In the genomic region with DNA sequence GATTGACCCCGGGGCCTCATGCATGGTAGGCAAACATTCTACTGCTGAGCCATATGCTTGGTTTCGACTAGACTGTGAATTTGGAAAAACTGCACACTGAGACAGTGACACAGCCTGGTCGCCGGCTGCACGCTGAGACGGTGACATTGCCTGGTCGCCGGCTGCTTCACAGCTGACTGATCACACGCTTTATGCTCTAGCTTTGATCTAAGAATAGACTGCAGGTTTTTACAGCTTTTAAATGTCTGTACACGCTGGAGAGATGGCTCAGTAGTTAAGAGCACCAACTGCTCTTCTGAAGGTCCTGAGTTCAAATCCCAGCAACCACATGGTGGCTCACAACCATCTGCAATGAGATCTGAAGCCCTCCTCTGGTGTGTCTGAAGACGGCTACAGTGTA, we compare ENCODE assay signal across 36 mouse cellular contexts. TPM values are rescaled to one million over a fixed set of nuclear protein-coding genes. Genes with fewer than 3 reads are reported as not detected.
DNase-seq lines count a peak whose midpoint lies in the region; ATAC-seq lines count a peak whose summit lies in the region.
"Had no signal": no experiment of that assay in that cellular context is flagged by ENCODE, and none has a peak within 500 bp of the region (broad histone marks: within the 10 kb centered on the region; RNA-seq: fewer than 3 reads in every experiment).

No protein-coding gene starts in this region.

- 71% methylated on average over 11 of the region's 11 CpGs for whole genome bisulfite sequencing in forebrain, embryonic 14.5 days
- WGBS in forebrain, embryonic 11.5 days, result 75% methylated on average over 11 of the region's 11 CpGs

- peak; percentile 15 for DNase-seq in forebrain, embryonic 14.5 days (ENCODE audit: low spot score)
- DNase-seq in forebrain, embryonic 11.5 days (ENCODE audit: low spot score), result no peak
- DNase-seq in spleen, postnatal 36 days (ENCODE audit: low spot score in 2 of 2), result peak; percentile 6 to 10
- no peak for DNase-seq in spleen, postnatal 14 days (ENCODE audit: low spot score in 2 of 2)
- peak; percentile 42 for DNase-seq in brain, adult 2 months (ENCODE audit: low read depth, low spot score)
- DNase-seq in thymus, postnatal 25 days, result peak; percentile 32
- DNase-seq in right cerebral cortex, postnatal 25 days, result no peak
- DNase-seq: adrenal gland, postnatal 10 days; cerebellum, adult 8-10 months; gastrocnemius, adult 2 months; gastrocnemius, postnatal 36 days; heart, postnatal 10 days; kidney, adult 2 months; kidney, postnatal 36 days; liver, postnatal 0 days; lung, postnatal 36 days; retina, postnatal 1 day; right cerebral cortex, postnatal 14 days had no signal

- no peaks in the 10 kb centered on the region for H3K27me3 ChIP-seq in forebrain, embryonic 14.5 days (replicated peaks; ENCODE audit: control insufficient read depth, insufficient read depth, low read length)
- no peaks in the 10 kb centered on the region for H3K27me3 ChIP-seq in forebrain, embryonic 11.5 days (ENCODE audit: control insufficient read depth, insufficient read depth, low read length)
- H3K27me3 ChIP-seq: heart, embryonic 13.5 days; hindbrain, embryonic 15.5 days; midbrain, embryonic 13.5 days; neural tube, embryonic 15.5 days had no signal

- no peak overlapping the region for H3K9ac ChIP-seq in forebrain, embryonic 14.5 days (ENCODE audit: low read length)
- H3K9ac ChIP-seq in forebrain, embryonic 11.5 days (ENCODE audit: low read length), result no peak overlapping the region
- H3K9ac ChIP-seq: forebrain, embryonic 12.5 days; heart, embryonic 13.5 days; hindbrain, embryonic 15.5 days; liver, embryonic 12.5 days; liver, postnatal 0 days; midbrain, embryonic 13.5 days; neural tube, embryonic 15.5 days had no signal

- H3K4me2 ChIP-seq in forebrain, embryonic 14.5 days (ENCODE audit: low read length), result no peak overlapping the region
- H3K4me2 ChIP-seq in forebrain, embryonic 11.5 days (ENCODE audit: low read depth, low read length, severe bottlenecking), result no peak overlapping the region
- H3K4me2 ChIP-seq: forebrain, embryonic 12.5 days; heart, embryonic 13.5 days; hindbrain, embryonic 15.5 days; liver, embryonic 12.5 days; midbrain, embryonic 13.5 days; neural tube, embryonic 15.5 days had no signal

- H3K27ac ChIP-seq in forebrain, embryonic 14.5 days (ENCODE audit: low read depth, low read length), result no peak overlapping the region
- H3K27ac ChIP-seq in forebrain, embryonic 11.5 days (ENCODE audit: low read depth, low read length), result no peak overlapping the region
- H3K27ac ChIP-seq: forebrain, embryonic 12.5 days; gastrocnemius, adult 2 months; heart, embryonic 13.5 days; hindbrain, embryonic 10.5 days; hindbrain, embryonic 15.5 days; layer of hippocampus, adult 2 months; left cerebral cortex, adult 2 months; liver, embryonic 12.5 days; midbrain, embryonic 13.5 days; neural tube, embryonic 15.5 days had no signal

- no peak overlapping the region for H3K4me3 ChIP-seq in forebrain, embryonic 14.5 days (ENCODE audit: low read depth, low read length)
- no peak overlapping the region for H3K4me3 ChIP-seq in forebrain, embryonic 11.5 days (ENCODE audit: low read depth, low read length)
- H3K4me3 ChIP-seq: erythroblast, embryonic 14.5 days; forebrain, embryonic 12.5 days; gastrocnemius, adult 2 months; heart, embryonic 13.5 days; hindbrain, embryonic 10.5 days; hindbrain, embryonic 15.5 days; layer of hippocampus, adult 2 months; left cerebral cortex, adult 2 months; liver, embryonic 12.5 days; megakaryocyte, embryonic 14.5 days; midbrain, embryonic 13.5 days; neural tube, embryonic 15.5 days had no signal

- no peaks in the 10 kb centered on the region; the same call in 1 of the 2 replicates for H3K4me1 ChIP-seq in forebrain, embryonic 14.5 days (ENCODE audit: control insufficient read depth, insufficient read depth, low read length)
- H3K4me1 ChIP-seq in forebrain, embryonic 11.5 days (replicated peaks; ENCODE audit: control insufficient read depth, insufficient read depth, low read length), result no peaks in the 10 kb centered on the region

- no peaks in the 10 kb centered on the region for H3K36me3 ChIP-seq in forebrain, embryonic 14.5 days (ENCODE audit: control insufficient read depth, insufficient read depth, low read length)
- H3K36me3 ChIP-seq in forebrain, embryonic 11.5 days (ENCODE audit: control insufficient read depth, insufficient read depth, low read length), result no peaks in the 10 kb centered on the region
- H3K36me3 ChIP-seq: forebrain, embryonic 12.5 days; G1E; heart, embryonic 13.5 days; hindbrain, embryonic 10.5 days; hindbrain, embryonic 15.5 days; liver, embryonic 12.5 days; midbrain, embryonic 13.5 days; neural tube, embryonic 15.5 days had no signal

- no peaks in the 10 kb centered on the region for H3K9me3 ChIP-seq in forebrain, embryonic 14.5 days (replicated peaks; ENCODE audit: control insufficient read depth, low read length)
- no peaks in the 10 kb centered on the region for H3K9me3 ChIP-seq in forebrain, embryonic 11.5 days (ENCODE audit: control insufficient read depth, low read length)
- H3K9me3 ChIP-seq: forebrain, embryonic 12.5 days; heart, embryonic 13.5 days; hindbrain, embryonic 10.5 days; hindbrain, embryonic 15.5 days; megakaryocyte, embryonic 14.5 days; midbrain, embryonic 13.5 days; neural tube, embryonic 15.5 days had no signal

- ATAC-seq in forebrain, embryonic 14.5 days, result no peak
- ATAC-seq in forebrain, embryonic 11.5 days (replicated peaks; ENCODE audit: low FRiP score), result no peak
- no peak for ATAC-seq in megakaryocyte, adult 5-6 weeks (ENCODE audit: poor library complexity, severe bottlenecking)
- ATAC-seq: inflammation-experienced regulatory T-cells, adult 6 months; liver, embryonic 12.5 days; liver, postnatal 0 days; midbrain, embryonic 13.5 days had no signal

RNA-seq across cellular contexts. Expression of a gene that starts 5.1 kb away (rescaled TPM):
- polyA plus RNA-seq in forebrain, embryonic 14.5 days (2014; fragmentation: Nextera tagmentation; extraction: Ambion mirVana), result 0.75 and 0.99 TPM in 2 replicates
- 0.63 and 1.2 TPM in 2 replicates for polyA plus RNA-seq in forebrain, embryonic 11.5 days (2014; fragmentation: Nextera tagmentation; extraction: Ambion mirVana)
- total RNA-seq in megakaryocyte, adult 5-6 weeks (2015), result 2.2 and 4.9 TPM in 2 replicates
- 3.3 and 5.4 TPM in 2 replicates for total RNA-seq in megakaryocyte, adult 5-6 weeks (2017)
- total RNA-seq: G1E; gastrocnemius, adult 2 months; gastrocnemius, postnatal 36 days; heart, adult 8-10 months; layer of hippocampus, adult 2 months; layer of hippocampus, postnatal 14 days; left cerebral cortex, adult 2 months; left cerebral cortex, postnatal 36 days had no signal
- polyA plus RNA-seq: C2C12; erythroblast, embryonic 14.5 days; G1E; liver, embryonic 12.5 days; liver, postnatal 0 days had no signal

RNA-seq across cellular contexts. Expression of a gene that starts 59.2 kb away (rescaled TPM):
- 7.4 and 7.5 TPM in 2 replicates for polyA plus RNA-seq in forebrain, embryonic 14.5 days (2014; fragmentation: Nextera tagmentation; extraction: Ambion mirVana)
- polyA plus RNA-seq in forebrain, embryonic 11.5 days (2014; fragmentation: Nextera tagmentation; extraction: Ambion mirVana), result 24.7 and 25.3 TPM in 2 replicates
- 19.9 and 21.1 TPM in 2 replicates for total RNA-seq in megakaryocyte, adult 5-6 weeks (2015)
- total RNA-seq in megakaryocyte, adult 5-6 weeks (2017), result 31.5 and 37.9 TPM in 2 replicates

Comparison
In these comparisons a context has a peak if more than half of its experiments do, and no peak if none do; other contexts are left out.
1. DNase-seq: peak in forebrain, embryonic 14.5 days (single experiment), spleen, postnatal 36 days (2 of 2), brain, adult 2 months (single experiment) and thymus, postnatal 25 days (single experiment); none in forebrain, embryonic 11.5 days (single experiment), spleen, postnatal 14 days (0 of 2) and right cerebral cortex, postnatal 25 days (single experiment).